Mouse (Mus musculus): ENCODE results near the gene Col18a1. TPM values are rescaled to one million over a fixed set of nuclear protein-coding genes. Genes with fewer than 3 reads are reported as not detected.

Col18a1 gene
- polyA plus RNA-seq, 1 experiment from 2014 or later = 33.2 TPM

DNA sequence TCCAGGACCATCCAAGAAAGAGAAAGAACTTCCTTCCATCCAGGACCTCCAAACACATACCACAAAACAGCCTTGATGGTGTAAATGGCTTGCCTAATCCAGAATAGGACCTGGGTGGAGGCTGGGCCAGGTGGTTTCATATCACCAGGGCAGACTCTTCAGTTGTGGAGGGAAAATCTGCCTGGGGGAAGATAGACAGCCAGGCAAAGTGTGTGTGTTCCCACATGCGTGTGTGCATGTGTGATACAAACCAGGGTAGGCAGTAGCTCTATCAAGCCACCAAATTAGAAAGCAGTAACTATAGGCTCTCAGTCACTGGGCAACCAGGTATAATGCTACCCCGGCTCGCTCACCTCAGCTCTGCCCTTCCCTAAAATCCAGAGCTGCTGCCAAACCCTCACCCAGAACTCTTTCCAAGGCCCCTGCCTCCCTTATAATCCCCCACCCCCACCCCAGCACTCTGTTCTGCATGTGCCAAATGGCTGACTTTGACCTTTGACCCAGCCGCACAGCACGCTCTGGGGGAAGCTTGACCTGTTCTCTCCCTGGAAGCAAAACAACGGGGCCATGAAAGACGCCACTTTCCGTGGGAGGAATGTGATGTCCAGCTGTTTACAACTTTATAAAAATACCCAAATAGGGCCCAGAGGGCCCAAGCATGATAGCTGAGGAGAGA, 158.8 kb downstream of the Col18a1 start:
- Histone ChIP-seq H3K27me3 (replicated peaks; ENCODE audit: insufficient read depth, low read length) (no peaks in the 10 kb centered on the region), H3K9me3 (ENCODE audit: low read length) (no peaks in the 10 kb centered on the region), H3K4me3 (ENCODE audit: low read depth, low read length) (no peak overlapping the region), H3K27ac (ENCODE audit: low read length) (no peak overlapping the region), H3K9ac (replicated peaks; ENCODE audit: low read depth) (no peak overlapping the region), H3K4me2 (replicated peaks; ENCODE audit: low read depth, low read length) (no peak overlapping the region), H3K4me1 (ENCODE audit: insufficient read depth, low read depth, low read length) (no peaks in the 10 kb centered on the region), H3K36me3 (ENCODE audit: insufficient read depth, low read length) (no peaks in the 10 kb centered on the region)
- DNase-seq (ENCODE audit: low spot score) (no peak), ATAC-seq (no peak)
- TF ChIP-seq EP300 (IDR thresholded peaks at IDR 0.05) (no peak), CTCF (IDR thresholded peaks at IDR 0.05) (no peak)
- 43% methylated on average over 8 of the region's 8 CpGs for WGBS

DNA sequence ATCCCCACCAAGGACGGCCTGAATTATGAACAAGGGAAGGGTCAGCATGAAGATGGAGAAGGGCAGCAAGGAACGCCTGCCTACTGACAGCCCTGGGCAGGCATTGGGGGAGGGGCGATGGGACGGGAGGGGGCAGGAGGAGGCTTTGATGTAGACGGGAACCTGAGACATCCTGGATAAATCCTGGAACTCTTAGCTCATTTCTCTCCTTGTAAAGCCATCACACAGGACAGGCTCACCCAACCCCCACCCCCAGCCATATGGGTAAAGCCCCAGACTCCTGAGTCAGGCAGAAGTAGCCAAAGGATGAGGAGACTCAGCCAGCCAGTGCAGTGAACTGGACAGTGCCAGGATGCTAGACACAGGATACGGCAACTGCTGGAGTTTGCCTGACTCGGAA, 161.4 kb downstream of the Col18a1 start:
- 26% methylated on average over 7 of the region's 7 CpGs for WGBS
- no peak for DNase-seq (ENCODE audit: low spot score)
- Histone ChIP-seq H3K27me3 (replicated peaks; ENCODE audit: insufficient read depth, low read length) (no peaks in the 10 kb centered on the region), H3K4me1 (ENCODE audit: insufficient read depth, low read depth, low read length) (no peaks in the 10 kb centered on the region), H3K9me3 (ENCODE audit: low read length) (no peaks in the 10 kb centered on the region), H3K9ac (replicated peaks; ENCODE audit: low read depth) (no peak overlapping the region), H3K27ac (ENCODE audit: low read length) (no peak overlapping the region), H3K4me3 (ENCODE audit: low read depth, low read length) (no peak overlapping the region), H3K36me3 (ENCODE audit: insufficient read depth, low read length) (no peaks in the 10 kb centered on the region), H3K4me2 (replicated peaks; ENCODE audit: low read depth, low read length) (no peak overlapping the region)
- ATAC-seq = no peak
- TF ChIP-seq EP300 (IDR thresholded peaks at IDR 0.05) = no peak
- TF ChIP-seq CTCF (IDR thresholded peaks at IDR 0.05) = no peak

Other genes with a start within 250 kb of the Col18a1 start
- gene Pcbp3, start 204.7 kb downstream of the Col18a1 start, polyA plus RNA-seq (2015; fragmentation: Nextera tagmentation; extraction: Ambion mirVana) = 29.0 and 29.3 TPM in 2 replicates
- 8.1 and 8.4 TPM in 2 replicates for gene Slc19a1, start 134.3 kb downstream of the Col18a1 start, polyA plus RNA-seq (2015; fragmentation: Nextera tagmentation; extraction: Ambion mirVana)
- gene Pofut2, start 92.7 kb upstream of the Col18a1 start, polyA plus RNA-seq (2015; fragmentation: Nextera tagmentation; extraction: Ambion mirVana) = 84.2 and 84.4 TPM in 2 replicates

Measured in lung, postnatal 0 days (tissue).